Mouse (Mus musculus): ENCODE results near the gene Aldh16a1.

- TF ChIP-seq CTCF (IDR thresholded peaks at IDR 0.05; ENCODE audit: low read depth, low read length) (no peak), POLR2A (IDR thresholded peaks at IDR 0.05; ENCODE audit: insufficient read depth, low read length) (no peak), EP300 (IDR thresholded peaks at IDR 0.05; ENCODE audit: insufficient read depth, low read depth, low read length) (no peak)
These were observed 49.4 kb downstream of the Aldh16a1 start for GRCm38 (mm10) chr7:45104941-45105340.
